Mouse (Mus musculus) bone marrow macrophage, adult 2 months (primary cell): ENCODE measurements at regions not wholly inside any gene's neighbourhood (a gene's known extent, or its start where the extent isn't known, plus 50 kb on each side); places are given as distances from the start of the nearest gene placed in this dataset.

Experiments used
- CTCF ChIP-seq: IDR thresholded peaks from 2 replicates; pipeline ENCODE4 v1.5.1; 2012; ENCODE audit warnings: low read depth, mild to moderate bottlenecking, low read length, moderate library complexity
- POLR2A ChIP-seq: IDR thresholded peaks from 2 replicates; pipeline ENCODE4 v1.6.1; 2012; ENCODE audit warnings: mild to moderate bottlenecking, low read depth, low read length, borderline replicate concordance

- no peak for TF ChIP-seq CTCF
- TF ChIP-seq POLR2A, result no peak
These were observed 562.8 kb downstream of the Ccdc171 start for GRCm38 (mm10) chr4:84088166-84088565.
